Mouse (Mus musculus) CH12.LX (cell line): ENCODE measurements around the gene Chtop. TPM values are rescaled to one million over a fixed set of nuclear protein-coding genes. Genes with fewer than 3 reads are reported as not detected.

Experiments used
- DNase-seq: peaks from one replicate; pipeline ENCODE4 v3.0.0-alpha.2; 2013; ENCODE audit errors: extremely low read depth
- H3K27ac ChIP-seq: 2 replicates; pipeline ENCODE4 v1.5.1; 2012; ENCODE audit warnings: low read depth, mild to moderate bottlenecking, control low read depth, moderate library complexity; ENCODE audit not compliant: insufficient read depth
- H3K27me3 ChIP-seq: replicated peaks from 2 replicates; pipeline ENCODE3; 2012; ENCODE audit warnings: inconsistent platforms
- H3K36me3 ChIP-seq, 2 experiments: replicated peaks in 1 of 2; 2 replicates each; pipeline versions ENCODE3 to v1.6.1; 2012; ENCODE audit warnings: inconsistent platforms in 1 of 2, low read length in 1 of 2, mild to moderate bottlenecking in 1 of 2, mixed read lengths in 1 of 2, moderate library complexity in 1 of 2; ENCODE audit not compliant: control insufficient read depth in 1 of 2, insufficient read depth in 1 of 2
- H3K4me1 ChIP-seq, 2 experiments: 2 replicates each; pipeline ENCODE4 v1.6.1; 2012; ENCODE audit warnings: inconsistent platforms in 1 of 2, moderate library complexity in 1 of 2; ENCODE audit not compliant: insufficient read depth in 2 of 2, control insufficient read depth in 1 of 2
- H3K4me2 ChIP-seq: 2 replicates; pipeline ENCODE4 v1.6.1; 2012; ENCODE audit warnings: low read depth, mild to moderate bottlenecking, control low read depth; ENCODE audit not compliant: poor library complexity, insufficient read depth, severe bottlenecking
- H3K4me3 ChIP-seq, 3 experiments: fragments of 150-350 bp in 1 of 3; sonication (generic) in 1 of 3; replicated peaks in 1 of 3; 2 replicates each; pipeline versions ENCODE3 to v1.5.1; 2011 to 2012; ENCODE audit warnings: low read depth in 2 of 3, low read length in 2 of 3, mild to moderate bottlenecking in 2 of 3, moderate library complexity in 2 of 3, control low read depth in 1 of 3, improper control_type of control experiment in 1 of 3, inconsistent platforms in 1 of 3, mixed read lengths in 1 of 3; ENCODE audit not compliant: poor library complexity in 1 of 3
- H3K79me2 ChIP-seq: replicated peaks from 2 replicates; pipeline ENCODE4 v1.6.1; 2012; ENCODE audit warnings: mild to moderate bottlenecking, moderate library complexity; ENCODE audit not compliant: control insufficient read depth, poor library complexity, insufficient read depth, severe bottlenecking; ENCODE audit errors: extremely low read depth
- H3K9ac ChIP-seq: 2 replicates; pipeline ENCODE4 v1.6.1; 2012; ENCODE audit warnings: low read depth, mild to moderate bottlenecking, control low read depth, moderate library complexity; ENCODE audit not compliant: insufficient read depth
- H3K9me3 ChIP-seq: replicated peaks from 2 replicates; pipeline ENCODE3; 2012; ENCODE audit warnings: low read length, inconsistent platforms, mixed read lengths
- BHLHE40 ChIP-seq: IDR thresholded peaks from 2 replicates; pipeline ENCODE4 v1.6.1; 2011; ENCODE audit warnings: mild to moderate bottlenecking, low read depth, low read length, improper control_type of control experiment
- EP300 ChIP-seq: IDR thresholded peaks from 2 replicates; pipeline ENCODE4 v1.6.1; 2011; ENCODE audit warnings: low read length, improper control_type of control experiment
- ETS1 ChIP-seq: conservative IDR thresholded peaks from 2 replicates; pipeline ENCODE4 v1.6.1; 2012; ENCODE audit warnings: low read depth, mild to moderate bottlenecking, inconsistent platforms, low read length, improper control_type of control experiment, moderate library complexity
- GABPA ChIP-seq: IDR thresholded peaks from 2 replicates; pipeline ENCODE4 v1.6.1; 2012; ENCODE audit warnings: low read depth, low read length, improper control_type of control experiment, inconsistent platforms; ENCODE audit not compliant: insufficient replicate concordance
- MAFK ChIP-seq: IDR thresholded peaks from 2 replicates; pipeline ENCODE4 v1.6.1; 2011; ENCODE audit warnings: low read length, improper control_type of control experiment; ENCODE audit not compliant: insufficient replicate concordance
- MAX ChIP-seq: IDR thresholded peaks from 2 replicates; pipeline ENCODE4 v1.6.1; 2011; ENCODE audit warnings: low read length, improper control_type of control experiment
- PAX5 ChIP-seq: IDR thresholded peaks from 2 replicates; pipeline ENCODE4 v1.6.1; 2012; ENCODE audit warnings: low read length, inconsistent platforms, mixed read lengths
- RAD21 ChIP-seq: IDR thresholded peaks from 2 replicates; pipeline ENCODE4 v1.6.1; 2011; ENCODE audit warnings: low read depth, mild to moderate bottlenecking, low read length, improper control_type of control experiment, moderate library complexity
- SIN3A ChIP-seq: IDR thresholded peaks from 2 replicates; pipeline ENCODE4 v1.6.1; 2012; ENCODE audit warnings: low read length, improper control_type of control experiment, inconsistent platforms
- SMC3 ChIP-seq: IDR thresholded peaks from 2 replicates; pipeline ENCODE4 v1.6.1; 2011; ENCODE audit warnings: low read depth, low read length, improper control_type of control experiment
- TBP ChIP-seq: conservative IDR thresholded peaks from 2 replicates; pipeline ENCODE4 v1.6.1; 2011; ENCODE audit warnings: low read depth, low read length, improper control_type of control experiment
- TCF12 ChIP-seq: IDR thresholded peaks from 2 replicates; pipeline ENCODE4 v1.6.1; 2014; ENCODE audit warnings: low read depth, mild to moderate bottlenecking, inconsistent platforms, low read length, improper control_type of control experiment
- USF1 ChIP-seq: IDR thresholded peaks from 2 replicates; pipeline ENCODE4 v1.6.1; 2014; ENCODE audit warnings: low read depth, mild to moderate bottlenecking, inconsistent platforms, low read length, improper control_type of control experiment
- USF2 ChIP-seq: conservative IDR thresholded peaks from 2 replicates; pipeline ENCODE4 v1.6.1; 2011; ENCODE audit warnings: low read depth, low read length, improper control_type of control experiment
- ZKSCAN1 ChIP-seq: IDR thresholded peaks from 2 replicates; pipeline ENCODE4 v1.6.1; 2012; ENCODE audit warnings: low read depth, inconsistent platforms, low read length, improper control_type of control experiment, borderline replicate concordance
- dilution Hi-C: fragments of 300-500 bp; cut with MboI; formaldehyde crosslinking; loops from 2 replicates; pipeline ENCODE4 v1.14.3; 2020; ENCODE audit warnings: low sequenced_read_pairs; ENCODE audit not compliant: extremely low pct_unique_long_range_greater_than_20kb, extremely low pct_ligation_motif_present
- in situ Hi-C: fragments of 300-500 bp; cut with MboI; formaldehyde crosslinking; loops from 3 replicates; pipeline ENCODE4 v1.14.3; 2019; ENCODE audit warnings: low sequenced_read_pairs, low pct_ligation_motif_present, low pct_unique_long_range_greater_than_20kb, mixed read lengths
- polyA plus RNA-seq: library from polyadenylated mRNA; unstranded; fragments of >175 nt; gene quantifications from 2 replicates; pipeline ENCODE4 v1.2.1, GENCODE M21; 2012; ENCODE audit warnings: low read depth; ENCODE audit not compliant: insufficient read length
- total RNA-seq, 2 experiments: library from RNA; depleted of rRNA; stranded (reverse); fragments of 300-350 nt in 1 of 2; fragments of >200 nt in 1 of 2; gene quantifications; 2 replicates each; pipeline ENCODE4 v1.2.3; 2012 to 2014

The Chtop gene
- total and polyA plus RNA-seq, 3 experiments, result 88.5 to 130 (median 126) TPM

DNA sequence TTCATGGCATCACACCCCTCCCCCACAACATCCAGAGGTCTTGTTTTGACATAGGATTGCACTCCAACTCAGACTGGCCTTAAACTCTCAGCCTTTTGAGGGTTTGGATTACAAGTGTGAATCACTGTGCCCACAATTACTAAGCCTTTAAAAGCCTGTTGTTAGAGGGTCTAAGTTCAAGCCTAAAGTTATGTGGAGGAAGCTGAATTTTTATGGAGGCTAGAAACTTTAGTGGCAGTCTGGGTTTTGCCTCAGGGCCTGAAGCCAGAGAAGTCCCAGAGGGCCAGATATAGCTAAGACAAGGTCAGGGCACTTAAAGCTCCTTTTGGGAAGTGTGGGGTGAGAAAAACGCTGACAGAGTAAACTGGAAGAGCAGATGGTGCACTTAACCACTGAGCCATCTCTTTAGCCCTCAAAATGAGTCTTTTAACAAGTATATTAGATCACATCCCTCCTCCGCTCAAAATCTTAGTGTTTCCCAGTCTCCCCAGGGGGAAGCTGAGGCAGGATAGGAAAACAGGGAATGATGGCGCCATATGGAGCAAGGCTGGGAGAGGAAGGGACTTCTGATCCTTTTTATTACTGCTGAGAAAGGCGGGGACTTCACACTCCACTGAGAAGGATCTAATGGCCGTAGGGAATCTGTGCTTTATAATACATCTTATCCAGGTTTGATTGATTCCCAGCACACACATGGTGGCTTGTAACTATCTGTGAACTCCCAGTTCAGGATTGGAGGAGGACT is 40.5 kb upstream of the Chtop start:
- H3K36me3 ChIP-seq, result no peaks in the 10 kb centered on the region
- no peaks in the 10 kb centered on the region for H3K4me1 ChIP-seq
- peaks cover 6% of the 10 kb centered on the region for H3K27me3 ChIP-seq
- no peak for TF ChIP-seq ZKSCAN1
- TF ChIP-seq TBP, result no peak
- no peak for TF ChIP-seq ETS1
- TF ChIP-seq BHLHE40, result no peak
- TF ChIP-seq MAX, result no peak
- no peak for TF ChIP-seq GABPA
- no peak for TF ChIP-seq SIN3A
- no peak for TF ChIP-seq SMC3
- no peak for TF ChIP-seq PAX5
- TF ChIP-seq MAFK, result no peak
- no peak for TF ChIP-seq USF1
- TF ChIP-seq EP300, result no peak
- TF ChIP-seq RAD21, result no peak
- TF ChIP-seq TCF12, result no peak
- TF ChIP-seq USF2, result no peak
- no peaks in the 10 kb centered on the region for H3K79me2 ChIP-seq
- in situ Hi-C loops, result no loop called here
- no peak overlapping the region for H3K27ac ChIP-seq
- H3K4me2 ChIP-seq, result no peak overlapping the region
- H3K9ac ChIP-seq, result no peak overlapping the region
- H3K4me3 ChIP-seq, result no peak overlapping the region
- no peaks in the 10 kb centered on the region for H3K9me3 ChIP-seq
- dilution Hi-C loops, result no loop called here
- no peak for DNase-seq

DNA sequence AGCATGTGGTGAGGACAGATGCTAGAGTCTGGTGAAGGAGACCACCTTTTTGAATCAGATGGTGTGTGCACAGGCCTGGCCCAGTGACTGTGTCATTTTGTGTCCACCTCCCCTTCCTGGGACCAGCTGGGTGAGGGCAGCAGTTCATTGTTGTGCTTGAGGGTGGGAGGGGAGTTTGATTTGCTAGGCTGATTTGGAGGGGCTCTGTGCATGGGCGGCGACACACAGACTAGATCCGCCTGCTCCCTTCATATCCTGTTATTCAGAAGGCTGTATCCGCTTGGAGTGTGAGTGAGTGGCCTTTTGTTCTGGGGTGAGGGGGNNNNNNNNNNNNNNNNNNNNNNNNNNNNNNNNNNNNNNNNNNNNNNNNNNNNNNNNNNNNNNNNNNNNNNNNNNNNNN is 31.6 kb upstream of the Chtop start:
- in situ Hi-C loops (no loop called here), dilution Hi-C loops (no loop called here)
- H3K9ac ChIP-seq, result no peak overlapping the region
- no peak for TF ChIP-seq PAX5
- no peaks in the 10 kb centered on the region for H3K4me1 ChIP-seq
- DNase-seq, result no peak
- no peaks in the 10 kb centered on the region for H3K9me3 ChIP-seq
- no peaks in the 10 kb centered on the region for H3K36me3 ChIP-seq
- peaks cover 58% of the 10 kb centered on the region for H3K27me3 ChIP-seq
- no peak overlapping the region for H3K27ac ChIP-seq
- no peak overlapping the region for H3K4me3 ChIP-seq
- H3K79me2 ChIP-seq, result no peaks in the 10 kb centered on the region
- H3K4me2 ChIP-seq, result no peak overlapping the region
